Mouse (Mus musculus) midbrain, embryonic 14.5 days (tissue): ENCODE measurements around the gene Hspg2. TPM values are rescaled to one million over a fixed set of nuclear protein-coding genes. Genes with fewer than 3 reads are reported as not detected.
A peak's percentile ranks its signal among the peaks of the same experiment; 100 is the strongest.
"Not testable (repeated sequence)": the region's sequence is repeated elsewhere in the genome, so short reads cannot be mapped to it uniquely, and the experiment has no call there.

Experiments used
- ATAC-seq: fragments of 200-750 bp; cut with Nextera tagmentation; 2 replicates; pipeline ENCODE4 v1.8.0; 2017; ENCODE audit warnings: moderate number of reproducible peaks, moderate library complexity; ENCODE audit not compliant: low FRiP score, low TSS enrichment
- DNase-seq: peaks from one replicate; pipeline ENCODE4 v3.0.0-alpha.2; 2015
- H3K27ac ChIP-seq: fragments of 300-500 bp; sonication (generic); replicated peaks from 2 replicates; pipeline ENCODE4 v1.5.1; 2014; ENCODE audit warnings: mild to moderate bottlenecking, low read depth, low read length, moderate library complexity
- H3K27me3 ChIP-seq: fragments of 300-500 bp; sonication (generic); 2 replicates; pipeline ENCODE4 v1.6.1; 2014; ENCODE audit warnings: low read length, control low read depth, mixed read lengths; ENCODE audit not compliant: control insufficient read depth, insufficient read depth
- H3K36me3 ChIP-seq: fragments of 300-500 bp; sonication (generic); 2 replicates; pipeline ENCODE4 v1.6.1; 2014; ENCODE audit warnings: low read length, control low read depth; ENCODE audit not compliant: control insufficient read depth, insufficient read depth
- H3K4me1 ChIP-seq: fragments of 300-500 bp; sonication (generic); 2 replicates; pipeline ENCODE4 v1.6.1; 2014; ENCODE audit warnings: mild to moderate bottlenecking, antibody characterized with exemption, low read length, control low read depth; ENCODE audit not compliant: control insufficient read depth, insufficient read depth
- H3K4me2 ChIP-seq: fragments of 300-500 bp; sonication (generic); 2 replicates; pipeline ENCODE4 v1.6.1; 2014; ENCODE audit warnings: mild to moderate bottlenecking, low read length, moderate library complexity
- H3K4me3 ChIP-seq: fragments of 300-500 bp; sonication (generic); replicated peaks from 2 replicates; pipeline ENCODE4 v1.5.1; 2014; ENCODE audit warnings: low read depth, low read length
- H3K9ac ChIP-seq: fragments of 300-500 bp; sonication (generic); replicated peaks from 2 replicates; pipeline ENCODE4 v1.6.1; 2014; ENCODE audit warnings: mild to moderate bottlenecking, low read length, moderate library complexity
- H3K9me3 ChIP-seq: fragments of 300-500 bp; sonication (generic); 2 replicates; pipeline ENCODE4 v1.6.1; 2016; ENCODE audit warnings: low read length, control low read depth, mixed read lengths; ENCODE audit not compliant: control insufficient read depth
- WGBS: fragments of 180-500 bp; shearing (Covaris S2); extraction: QIAGEN DNeasy Blood & Tissue Kit; methylation state at CpG from one replicate; pipeline ENCODE4 v1.1.7; 2014; 5-methylcytosine and 5-hydroxymethylcytosine counted together
- polyA plus RNA-seq: library from polyadenylated mRNA; unstranded; fragments of >200 nt; fragmentation: Nextera tagmentation; extraction: Ambion mirVana; gene quantifications from 2 replicates; pipeline ENCODE4 v1.2.1, GENCODE M21; 2014

Gene Hspg2
- polyA plus RNA-seq, 1 experiment from 2014 or later: 7.6 TPM

- no peaks in the 10 kb centered on the region for H3K36me3 ChIP-seq
- no peak for ATAC-seq
- DNase-seq: no peak
- H3K9me3 ChIP-seq: no peaks in the 10 kb centered on the region
- no peak overlapping the region for H3K27ac ChIP-seq
- peaks cover 6% of the 10 kb centered on the region; the same call in 1 of the 2 replicates for H3K4me1 ChIP-seq
- no peak overlapping the region for H3K4me3 ChIP-seq
- 0 out of 2 replicates have a peak, but pooled peaks cover 6% of the 10 kb centered on the region for H3K27me3 ChIP-seq
- WGBS: 69% methylated on average over 2 of the region's 2 CpGs
- no peak overlapping the region for H3K4me2 ChIP-seq
- no peak overlapping the region for H3K9ac ChIP-seq
These were observed 111.7 kb downstream of the Hspg2 start for GRCm38 (mm10) chr4:137580299-137580698.

GRCm38 (mm10) chr4:137581815-137582214 is 113.2 kb downstream of the Hspg2 start:
- no peaks in the 10 kb centered on the region for H3K9me3 ChIP-seq
- H3K27ac ChIP-seq: no peak overlapping the region
- DNase-seq (no peak), ATAC-seq (no peak)
- 0 out of 2 replicates have a peak, but pooled peaks cover 6% of the 10 kb centered on the region for H3K27me3 ChIP-seq
- H3K36me3 ChIP-seq: no peaks in the 10 kb centered on the region
- 33% methylated on average over 3 of the region's 3 CpGs for WGBS
- peaks cover 6% of the 10 kb centered on the region; the same call in 1 of the 2 replicates for H3K4me1 ChIP-seq
- no peak overlapping the region for H3K4me2 ChIP-seq
- no peak overlapping the region for H3K4me3 ChIP-seq
- no peak overlapping the region for H3K9ac ChIP-seq

- H3K4me3 ChIP-seq, H3K9me3 ChIP-seq, H3K27ac ChIP-seq, H3K9ac ChIP-seq, H3K4me2 ChIP-seq, H3K36me3 ChIP-seq, DNase-seq, ATAC-seq, H3K4me1 ChIP-seq, H3K27me3 ChIP-seq: not testable (repeated sequence)
- 90% methylated on average over 2 of the region's 3 CpGs for WGBS
These were observed 120.5 kb downstream of the Hspg2 start for GRCm38 (mm10) chr4:137589095-137589494.

- H3K27me3 ChIP-seq: no peaks in the 10 kb centered on the region
- no peaks in the 10 kb centered on the region for H3K9me3 ChIP-seq
- H3K4me3 ChIP-seq: no peak overlapping the region
- H3K9ac ChIP-seq: no peak overlapping the region
- DNase-seq (no peak), ATAC-seq (no peak)
- H3K4me1 ChIP-seq: no peaks in the 10 kb centered on the region; the same call in 1 of the 2 replicates
- H3K4me2 ChIP-seq: no peak overlapping the region
- 84% methylated on average over 3 of the region's 3 CpGs for WGBS
- no peaks in the 10 kb centered on the region for H3K36me3 ChIP-seq
- no peak overlapping the region for H3K27ac ChIP-seq
These were observed 121.0 kb downstream of the Hspg2 start for GRCm38 (mm10) chr4:137589586-137589985.

GRCm38 (mm10) chr4:137590961-137591360 is 122.4 kb downstream of the Hspg2 start:
- WGBS: 97% methylated on average over 4 of the region's 4 CpGs
- Histone ChIP-seq H3K9me3 (no peaks in the 10 kb centered on the region), H3K4me1 (peaks cover 13% of the 10 kb centered on the region), H3K27me3 (no peaks in the 10 kb centered on the region), H3K4me2 (no peak overlapping the region), H3K36me3 (no peaks in the 10 kb centered on the region), H3K9ac (no peak overlapping the region), H3K27ac (no peak overlapping the region), H3K4me3 (no peak overlapping the region)
- ATAC-seq (no peak), DNase-seq (no peak)

GRCm38 (mm10) chr4:137593601-137594495 is 125.3 kb downstream of the Hspg2 start, which contains the start of gene Usp48:
Gene Usp48 (plus strand): TSS chr4:137593755.
- peak; percentile 100 for DNase-seq
- Histone ChIP-seq H3K4me2 (peak within 1 kb of the TSS; percentile 81), H3K27me3 (no peaks in the 10 kb centered on the region), H3K4me1 (peaks cover 16% of the 10 kb centered on the region), H3K9ac (peak within 1 kb of the TSS; percentile 84), H3K27ac (peak within 1 kb of the TSS; percentile 97), H3K9me3 (no peaks in the 10 kb centered on the region), H3K36me3 (no peaks in the 10 kb centered on the region), H3K4me3 (peak within 1 kb of the TSS; percentile 88)
- under 1% methylated on average over 91 of the region's 92 CpGs for WGBS
- ATAC-seq: peak; percentile 94

DNA sequence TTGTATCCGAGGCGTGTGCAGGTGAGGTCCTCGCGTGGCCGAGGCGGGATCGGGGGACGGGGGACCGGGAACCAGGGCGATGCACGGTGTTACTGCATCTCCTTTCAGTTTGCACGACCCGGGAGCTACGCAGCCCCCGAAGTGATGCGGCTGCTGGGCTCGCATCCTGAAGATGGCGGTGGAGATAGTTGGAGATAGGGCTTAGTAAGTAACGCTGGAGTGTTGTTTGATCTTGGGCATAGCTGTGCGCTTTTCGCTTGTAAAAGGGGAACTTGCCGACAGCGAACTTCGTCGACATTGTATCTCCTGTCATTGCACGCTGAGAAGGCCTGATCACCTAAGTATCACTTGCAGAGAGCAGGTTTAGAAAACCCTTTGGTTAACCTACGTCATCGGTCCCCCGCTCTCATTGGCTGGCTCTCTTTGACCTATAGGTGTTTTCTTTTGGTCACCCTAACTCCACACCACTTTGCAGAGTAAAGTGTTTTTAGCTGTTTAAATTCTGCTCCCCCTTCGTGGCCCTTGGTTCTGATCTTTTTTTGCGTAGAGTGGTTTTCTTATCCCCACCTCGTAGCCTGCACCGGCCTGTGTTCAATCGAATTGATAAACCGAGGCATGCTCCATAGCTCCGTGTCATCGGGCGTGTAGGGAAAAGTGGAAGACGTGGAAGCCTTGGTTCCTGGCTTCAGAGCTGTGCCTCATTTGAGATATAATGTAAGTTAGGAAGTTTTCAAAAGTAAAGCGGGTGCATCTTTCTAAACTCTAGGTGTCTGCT is 126.1 kb downstream of the Hspg2 start:
- Histone ChIP-seq H3K9ac (peak overlapping the region; percentile 84), H3K9me3 (no peaks in the 10 kb centered on the region), H3K27ac (peak overlapping the region; percentile 97), H3K4me2 (peak overlapping the region; percentile 81), H3K4me3 (peak overlapping the region; percentile 88), H3K36me3 (no peaks in the 10 kb centered on the region), H3K27me3 (no peaks in the 10 kb centered on the region), H3K4me1 (peaks cover 24% of the 10 kb centered on the region)
- DNase-seq (peak; percentile 69), ATAC-seq (no peak)
- 5% methylated on average over 40 of the region's 40 CpGs for WGBS

DNA sequence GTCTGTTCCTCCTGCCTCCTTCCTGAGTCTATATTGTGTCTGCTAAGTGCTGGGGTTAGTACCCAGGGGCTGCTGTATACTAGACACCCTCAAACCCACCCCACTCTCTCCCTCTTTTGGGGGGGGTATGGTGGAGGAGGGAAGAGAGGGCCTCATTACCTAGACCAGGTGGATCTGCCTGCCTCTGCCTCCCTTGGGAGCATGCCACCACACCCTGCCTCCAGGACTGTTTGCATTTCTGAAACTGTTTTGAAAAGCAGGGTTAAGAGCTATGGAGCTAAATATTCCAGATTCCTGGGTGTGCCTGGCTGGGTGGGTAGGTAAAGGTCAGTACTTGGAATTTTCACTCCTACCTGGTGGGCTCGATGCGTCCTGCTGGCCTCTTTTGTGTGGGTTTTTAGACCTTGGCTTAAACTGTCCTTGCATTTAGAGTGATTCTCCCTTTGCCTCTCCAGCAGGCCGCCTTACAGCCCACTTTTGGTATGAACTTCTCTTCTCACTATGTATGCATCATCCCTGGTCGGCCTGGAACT is 128.6 kb downstream of the Hspg2 start:
- WGBS: 96% methylated on average over 4 of the region's 4 CpGs

More for the DNA sequence above, 128.6 kb downstream of the Hspg2 start:
- Histone ChIP-seq H3K27me3 (no peaks in the 10 kb centered on the region), H3K27ac (no peak overlapping the region), H3K36me3 (no peaks in the 10 kb centered on the region), H3K9ac (no peak overlapping the region), H3K4me2 (no peak overlapping the region), H3K4me1 (peaks cover 30% of the 10 kb centered on the region), H3K4me3 (no peak overlapping the region), H3K9me3 (no peaks in the 10 kb centered on the region)
- no peak for DNase-seq
- ATAC-seq: no peak
